Mouse (Mus musculus) limb, embryonic 12.5 days (tissue): ENCODE results near the gene Mrps7. TPM values are rescaled to one million over a fixed set of nuclear protein-coding genes. Genes with fewer than 3 reads are reported as not detected.

Experiments
- ATAC-seq: fragments of 200-750 bp; cut with Nextera tagmentation; 2 replicates; pipeline ENCODE4 v1.8.0; 2017; ENCODE audit warnings: low read depth, moderate TSS enrichment; ENCODE audit not compliant: insufficient number of reproducible peaks, insufficient read depth, low FRiP score, low TSS enrichment
- H3K27ac ChIP-seq: fragments of 300-500 bp; sonication (generic); 2 replicates; pipeline ENCODE4 v1.5.1; 2016; ENCODE audit warnings: mild to moderate bottlenecking, moderate library complexity
- H3K27me3 ChIP-seq: fragments of 300-500 bp; sonication (generic); 2 replicates; pipeline ENCODE4 v1.6.1; 2016; ENCODE audit warnings: mild to moderate bottlenecking, moderate library complexity
- H3K36me3 ChIP-seq: fragments of 300-500 bp; sonication (generic); 2 replicates; pipeline ENCODE4 v1.6.1; 2016; ENCODE audit warnings: mild to moderate bottlenecking, moderate library complexity
- H3K4me1 ChIP-seq: fragments of 300-500 bp; sonication (generic); replicated peaks from 2 replicates; pipeline ENCODE4 v1.6.1; 2016
- H3K4me2 ChIP-seq: fragments of 300-500 bp; sonication (generic); 2 replicates; pipeline ENCODE4 v1.6.1; 2016; ENCODE audit warnings: mild to moderate bottlenecking, moderate library complexity
- H3K4me3 ChIP-seq: fragments of 300-500 bp; sonication (generic); replicated peaks from 2 replicates; pipeline ENCODE4 v1.5.1; 2016; ENCODE audit warnings: mild to moderate bottlenecking
- H3K9ac ChIP-seq: fragments of 300-500 bp; sonication (generic); replicated peaks from 2 replicates; pipeline ENCODE4 v1.6.1; 2016; ENCODE audit warnings: mild to moderate bottlenecking, moderate library complexity
- H3K9me3 ChIP-seq: fragments of 300-500 bp; sonication (generic); 2 replicates; pipeline ENCODE4 v1.6.1; 2016; ENCODE audit warnings: mild to moderate bottlenecking, moderate library complexity
- WGBS: fragments of 180-500 bp; shearing (Covaris S2); methylation state at CpG from one replicate; pipeline ENCODE4 v1.1.7; 2016; 5-methylcytosine and 5-hydroxymethylcytosine counted together
- polyA plus RNA-seq: library from polyadenylated mRNA; unstranded; fragments of >200 nt; fragmentation: Nextera tagmentation; extraction: Ambion mirVana; gene quantifications from 2 replicates; pipeline ENCODE4 v1.2.1, GENCODE M21; 2016

The Mrps7 gene
- polyA plus RNA-seq, 1 experiment from 2014 or later, result 106 TPM

- H3K27ac ChIP-seq, result no peak overlapping the region
- H3K36me3 ChIP-seq, result peaks cover 97% of the 10 kb centered on the region
- no peaks in the 10 kb centered on the region for H3K9me3 ChIP-seq
- ATAC-seq, result no peak
- H3K4me1 ChIP-seq, result no peaks in the 10 kb centered on the region
- H3K4me3 ChIP-seq, result no peak overlapping the region
- 91% methylated on average over 9 of the region's 9 CpGs for WGBS
- no peak overlapping the region for H3K9ac ChIP-seq
- no peak overlapping the region for H3K4me2 ChIP-seq
- H3K27me3 ChIP-seq, result no peaks in the 10 kb centered on the region
Measured at GRCm38 (mm10) chr11:115587984-115588383, 15.7 kb upstream of the Mrps7 start.

DNA sequence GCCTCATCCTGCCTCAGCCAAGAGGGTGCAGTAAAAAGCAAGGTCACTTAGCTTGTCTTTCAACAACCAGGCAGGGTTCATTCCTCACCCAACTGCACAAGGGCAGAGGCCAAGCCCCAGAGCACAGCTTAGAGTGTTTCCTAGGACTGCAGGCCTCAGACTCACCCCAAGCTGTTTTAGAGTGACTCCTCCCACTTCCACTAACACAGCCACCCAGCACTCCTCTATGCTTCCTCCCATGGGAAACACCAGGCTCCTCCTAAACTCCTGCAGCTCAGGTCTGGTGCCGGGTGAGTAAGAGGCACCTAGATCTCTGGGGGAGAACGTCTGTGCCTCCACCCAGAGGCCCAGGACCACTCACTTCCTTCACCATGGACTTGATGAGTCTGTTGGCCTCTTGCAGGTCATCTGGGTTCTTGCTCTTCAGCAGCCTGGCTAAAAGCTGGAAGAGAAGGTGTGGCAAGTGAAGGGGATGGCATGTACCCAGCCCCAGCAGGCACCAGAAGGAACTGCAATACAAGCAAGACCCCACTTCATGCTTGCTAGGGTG, 13.1 kb upstream of the Mrps7 start:
- Histone ChIP-seq H3K27me3 (no peaks in the 10 kb centered on the region), H3K4me3 (no peak overlapping the region), H3K4me1 (no peaks in the 10 kb centered on the region), H3K9me3 (no peaks in the 10 kb centered on the region), H3K9ac (no peak overlapping the region), H3K27ac (no peak overlapping the region), H3K36me3 (peaks cover 93% of the 10 kb centered on the region), H3K4me2 (no peak overlapping the region)
- ATAC-seq, result no peak
- 86% methylated on average over 2 of the region's 2 CpGs for WGBS

GRCm38 (mm10) chr11:115595209-115595608, 8.5 kb upstream of the Mrps7 start:
- WGBS, result 95% methylated on average over 3 of the region's 3 CpGs
- H3K36me3 ChIP-seq, result peaks cover 93% of the 10 kb centered on the region

GRCm38 (mm10) chr11:115598309-115598708, 5.4 kb upstream of the Mrps7 start:
- Histone ChIP-seq H3K9me3 (no peaks in the 10 kb centered on the region), H3K4me3 (no peak overlapping the region), H3K27ac (no peak overlapping the region), H3K27me3 (no peaks in the 10 kb centered on the region), H3K4me2 (no peak overlapping the region), H3K36me3 (peaks cover 73% of the 10 kb centered on the region), H3K4me1 (peaks cover 14% of the 10 kb centered on the region), H3K9ac (no peak overlapping the region)
- WGBS, result 92% methylated on average over 4 of the region's 4 CpGs
- ATAC-seq, result no peak

More at GRCm38 (mm10) chr11:115595209-115595608, 8.5 kb upstream of the Mrps7 start:
- Histone ChIP-seq H3K9ac (no peak overlapping the region), H3K27ac (no peak overlapping the region), H3K4me1 (no peaks in the 10 kb centered on the region), H3K27me3 (no peaks in the 10 kb centered on the region), H3K4me3 (no peak overlapping the region), H3K4me2 (no peak overlapping the region), H3K9me3 (no peaks in the 10 kb centered on the region)
- ATAC-seq, result no peak

- no peaks in the 10 kb centered on the region for H3K27me3 ChIP-seq
- H3K27ac ChIP-seq, result no peak overlapping the region
- H3K4me2 ChIP-seq, result no peak overlapping the region
- H3K9me3 ChIP-seq, result no peaks in the 10 kb centered on the region
- H3K36me3 ChIP-seq, result peaks cover 59% of the 10 kb centered on the region
- H3K4me1 ChIP-seq, result peaks cover 16% of the 10 kb centered on the region
- H3K4me3 ChIP-seq, result no peak overlapping the region
- H3K9ac ChIP-seq, result no peak overlapping the region
- 97% methylated on average over 7 of the region's 7 CpGs for WGBS
- ATAC-seq, result no peak
Measured at GRCm38 (mm10) chr11:115599722-115600121, 4.0 kb upstream of the Mrps7 start.

GRCm38 (mm10) chr11:115600743-115601142, 3.0 kb upstream of the Mrps7 start:
- no peak overlapping the region for H3K4me2 ChIP-seq
- ATAC-seq, result no peak
- H3K9ac ChIP-seq, result no peak overlapping the region
- no peak overlapping the region for H3K27ac ChIP-seq
- H3K9me3 ChIP-seq, result no peaks in the 10 kb centered on the region
- H3K4me1 ChIP-seq, result peaks cover 23% of the 10 kb centered on the region
- H3K27me3 ChIP-seq, result no peaks in the 10 kb centered on the region
- peaks cover 58% of the 10 kb centered on the region for H3K36me3 ChIP-seq
- WGBS, result 97% methylated on average over 15 of the region's 15 CpGs
- H3K4me3 ChIP-seq, result no peak overlapping the region

- peaks cover 58% of the 10 kb centered on the region for H3K36me3 ChIP-seq
- no peak for ATAC-seq
- H3K4me3 ChIP-seq, result no peak overlapping the region
- H3K27ac ChIP-seq, result no peak overlapping the region
- 94% methylated on average over 4 of the region's 4 CpGs for WGBS
- no peak overlapping the region for H3K4me2 ChIP-seq
- H3K4me1 ChIP-seq, result peaks cover 23% of the 10 kb centered on the region
- H3K27me3 ChIP-seq, result no peaks in the 10 kb centered on the region
- no peak overlapping the region for H3K9ac ChIP-seq
- no peaks in the 10 kb centered on the region for H3K9me3 ChIP-seq
Measured at GRCm38 (mm10) chr11:115601174-115601573, 2.6 kb upstream of the Mrps7 start.

DNA sequence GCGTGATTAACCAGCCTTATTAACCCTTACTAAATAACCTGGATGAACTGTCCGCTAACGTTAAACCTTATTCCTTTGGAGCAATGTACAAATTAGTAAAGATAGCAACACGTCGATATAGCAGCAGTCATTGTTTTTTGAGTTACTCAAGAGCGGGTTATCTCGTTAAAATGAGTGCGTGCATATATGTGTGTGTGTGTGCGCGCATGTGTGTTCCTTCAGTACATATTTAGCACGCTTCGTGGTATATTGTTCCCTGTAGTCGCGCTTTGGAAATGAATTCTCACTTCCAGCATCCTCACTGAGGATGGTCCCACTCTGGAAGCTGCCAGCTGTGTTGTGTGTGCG, 623 bp upstream of the Mrps7 start:
- Histone ChIP-seq H3K9me3 (no peaks in the 10 kb centered on the region), H3K9ac (peak overlapping the region; percentile 93), H3K4me1 (peaks cover 23% of the 10 kb centered on the region), H3K36me3 (peaks cover 58% of the 10 kb centered on the region), H3K4me2 (peak overlapping the region; percentile 95), H3K27me3 (no peaks in the 10 kb centered on the region), H3K4me3 (peak overlapping the region; percentile 97), H3K27ac (peak overlapping the region; percentile 89)
- 4% methylated on average over 15 of the region's 15 CpGs for WGBS
- no peak for ATAC-seq

DNA sequence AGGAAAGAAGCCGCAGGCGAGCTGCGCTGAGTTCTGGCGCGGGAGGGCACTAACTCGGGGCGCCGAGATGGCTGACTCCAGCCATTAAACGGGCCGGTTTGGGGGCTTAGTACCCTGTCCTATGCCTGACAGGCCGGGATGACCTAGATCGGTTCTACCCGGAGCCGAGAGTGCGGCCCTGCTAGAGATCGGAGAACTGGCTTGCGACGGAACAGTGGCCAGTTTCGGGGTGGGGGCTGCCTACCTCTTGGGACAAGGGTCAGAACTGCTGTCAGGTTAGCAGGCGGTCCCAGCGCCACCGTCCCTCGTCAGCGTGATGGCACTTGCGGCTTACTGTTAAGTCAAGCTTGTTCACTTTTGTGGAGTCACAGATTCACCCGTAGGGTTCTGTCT, 575 bp downstream of the Mrps7 start:
- Histone ChIP-seq H3K36me3 (peaks cover 59% of the 10 kb centered on the region), H3K9me3 (no peaks in the 10 kb centered on the region), H3K4me3 (peak overlapping the region; percentile 97), H3K9ac (peak overlapping the region; percentile 93), H3K27me3 (no peaks in the 10 kb centered on the region), H3K4me1 (peaks cover 23% of the 10 kb centered on the region), H3K27ac (peak overlapping the region; percentile 89), H3K4me2 (peak overlapping the region; percentile 95)
- WGBS, result under 1% methylated on average over 26 of the region's 26 CpGs
- peak; percentile 29; the same call in 1 of the 2 replicates for ATAC-seq

DNA sequence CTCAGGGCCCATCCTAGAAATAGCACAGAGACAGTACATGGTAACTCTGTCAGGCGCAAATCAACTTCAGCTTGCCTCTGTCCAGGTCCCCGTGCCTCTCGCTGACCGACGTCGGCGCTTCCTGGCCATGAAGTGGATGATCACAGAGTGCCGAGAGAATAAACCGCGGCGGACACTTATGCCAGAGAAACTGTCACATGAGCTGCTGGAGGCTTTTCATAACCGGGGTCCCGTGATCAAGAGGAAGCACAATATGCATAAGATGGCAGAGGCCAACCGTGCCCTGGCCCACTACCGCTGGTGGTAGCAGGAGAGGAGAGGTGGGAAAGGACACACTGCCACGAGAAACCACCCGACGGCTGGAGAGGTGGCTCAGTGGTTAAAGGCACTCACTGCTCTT, 3.0 kb downstream of the Mrps7 start:
- WGBS, result 96% methylated on average over 18 of the region's 18 CpGs
- Histone ChIP-seq H3K27ac (no peak overlapping the region), H3K9ac (no peak overlapping the region), H3K4me2 (no peak overlapping the region), H3K36me3 (peaks cover 49% of the 10 kb centered on the region), H3K9me3 (no peaks in the 10 kb centered on the region), H3K4me1 (peaks cover 27% of the 10 kb centered on the region), H3K4me3 (no peak overlapping the region), H3K27me3 (no peaks in the 10 kb centered on the region)
- ATAC-seq, result no peak

DNA sequence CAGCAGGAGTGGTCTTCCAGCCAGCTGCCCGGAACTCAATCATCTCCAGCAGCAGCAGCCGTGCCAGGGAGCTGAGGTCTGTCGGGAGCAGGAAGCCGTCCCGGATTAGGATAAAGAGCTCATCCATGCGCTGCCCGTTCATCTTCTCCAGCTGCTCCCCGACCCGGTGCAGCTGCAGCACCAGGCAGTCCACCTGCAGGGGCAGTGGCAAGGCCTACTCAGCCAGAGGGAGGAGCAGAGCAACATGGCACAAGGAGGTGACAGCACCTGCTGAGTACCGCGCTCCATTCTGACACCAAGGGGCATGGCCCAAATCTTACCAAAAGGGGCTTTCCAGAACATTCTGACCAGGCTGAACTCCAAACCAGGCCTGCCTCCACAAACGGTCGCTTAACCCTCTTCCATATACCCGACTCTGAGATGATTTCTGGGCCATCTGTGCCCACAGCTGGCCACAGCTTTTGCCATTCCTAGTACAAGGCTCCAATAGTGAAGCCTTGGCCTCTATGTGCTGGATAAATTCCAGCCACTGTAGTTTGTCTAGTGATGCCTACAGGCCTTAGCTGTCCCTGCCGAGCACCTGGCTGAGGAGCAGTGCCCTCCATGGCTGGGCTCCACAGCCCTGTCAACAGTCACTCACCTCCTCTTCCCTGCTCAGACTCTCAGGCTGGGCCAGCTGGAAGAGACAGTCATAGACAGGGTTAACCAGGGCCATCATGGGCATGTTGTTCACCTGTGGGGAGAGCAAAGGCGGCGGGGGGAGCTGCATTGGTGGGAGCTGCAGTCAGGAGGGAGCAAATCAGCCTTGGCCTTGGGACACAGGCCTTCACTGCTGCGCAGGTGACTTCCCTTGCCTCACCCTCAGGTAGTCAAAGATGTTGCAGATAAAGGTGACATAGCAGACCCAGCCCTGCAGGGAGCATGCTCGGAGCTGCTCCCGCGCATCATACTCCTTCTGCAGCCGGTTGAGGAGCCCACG, 5.0 kb downstream of the Mrps7 start:
- no peak overlapping the region for H3K27ac ChIP-seq
- WGBS, result 84% methylated on average over 23 of the region's 23 CpGs
- H3K9ac ChIP-seq, result no peak overlapping the region
- H3K27me3 ChIP-seq, result no peaks in the 10 kb centered on the region
- H3K9me3 ChIP-seq, result no peaks in the 10 kb centered on the region
- H3K4me3 ChIP-seq, result no peak overlapping the region
- peaks cover 49% of the 10 kb centered on the region for H3K36me3 ChIP-seq
- H3K4me2 ChIP-seq, result no peak overlapping the region
- H3K4me1 ChIP-seq, result peaks cover 23% of the 10 kb centered on the region
- no peak for ATAC-seq
